ENCODE assay signal across 8 mouse cellular contexts in genomic region chr1:136343727-136344126, GRCm38 (mm10). TPM values are rescaled to one million over a fixed set of nuclear protein-coding genes. Genes with fewer than 3 reads are reported as not detected.
A peak's percentile ranks its signal among the peaks of the same experiment; 100 is the strongest.
DNase-seq lines count a peak whose midpoint lies in the region; ATAC-seq and TF ChIP-seq lines count a peak whose summit lies in the region.

No protein-coding gene starts in this region.

- no peak for DNase-seq in cerebellum, adult 2 months
- no peak for DNase-seq in cerebellum, postnatal 14 days
- peak; percentile 12 for DNase-seq in lung, postnatal 0 days (ENCODE audit: low spot score)
- DNase-seq in lung, postnatal 10 days, result no peak
- no peak for DNase-seq in liver, embryonic 13.5 days
- DNase-seq in adrenal gland, adult 2 months, result no peak
- DNase-seq in left cerebral cortex, postnatal 14 days (ENCODE audit: low spot score in 2 of 2), result no peak
- DNase-seq in natural killer cell, adult 2 months (ENCODE audit: low spot score in 2 of 2), result no peak

- peak overlapping the region; percentile 23; the same call in 1 of the 2 replicates for H3K9ac ChIP-seq in lung, postnatal 0 days (replicated peaks; ENCODE audit: low read depth)
- peak overlapping the region; percentile 97 for H3K9ac ChIP-seq in liver, embryonic 13.5 days

- H3K4me3 ChIP-seq in cerebellum, adult 2 months (replicated peaks; ENCODE audit: insufficient read depth, low read depth, low read length), result peak overlapping the region; percentile 49
- H3K4me3 ChIP-seq in lung, postnatal 0 days (ENCODE audit: low read depth, low read length), result peak overlapping the region; percentile 97
- H3K4me3 ChIP-seq in liver, embryonic 13.5 days (replicated peaks), result peak overlapping the region; percentile 93

- H3K9me3 ChIP-seq in lung, postnatal 0 days (ENCODE audit: low read length), result no peaks in the 10 kb centered on the region
- H3K9me3 ChIP-seq in liver, embryonic 13.5 days (replicated peaks), result no peaks in the 10 kb centered on the region

- no peak for TF ChIP-seq CTCF in cerebellum, adult 2 months (IDR thresholded peaks at IDR 0.05; ENCODE audit: borderline replicate concordance, insufficient read depth, low read depth, low read length)
- no peak for TF ChIP-seq CTCF in lung, postnatal 0 days (IDR thresholded peaks at IDR 0.05)

- no peak for TF ChIP-seq POLR2A in cerebellum, adult 2 months (IDR thresholded peaks at IDR 0.05; ENCODE audit: borderline replicate concordance, insufficient read depth, low read length)

- ATAC-seq in lung, postnatal 0 days, result no peak
- no peak for ATAC-seq in liver, embryonic 13.5 days (ENCODE audit: low read depth)

- peak overlapping the region; percentile 90 for H3K4me2 ChIP-seq in lung, postnatal 0 days (replicated peaks; ENCODE audit: low read depth, low read length)
- peak overlapping the region; percentile 90 for H3K4me2 ChIP-seq in liver, embryonic 13.5 days

- H3K36me3 ChIP-seq in lung, postnatal 0 days (ENCODE audit: insufficient read depth, low read length), result no peaks in the 10 kb centered on the region
- H3K36me3 ChIP-seq in liver, embryonic 13.5 days, result peaks cover 30% of the 10 kb centered on the region

- H3K4me1 ChIP-seq in cerebellum, adult 2 months (ENCODE audit: control insufficient read depth, insufficient read depth, low read length), result peaks cover 9% of the 10 kb centered on the region
- H3K4me1 ChIP-seq in lung, postnatal 0 days (ENCODE audit: insufficient read depth, low read depth, low read length), result peaks cover 12% of the 10 kb centered on the region; the same call in 1 of the 2 replicates
- peaks cover 61% of the 10 kb centered on the region for H3K4me1 ChIP-seq in liver, embryonic 13.5 days (replicated peaks)

- intact Hi-C loops in left cerebral cortex, postnatal 14 days (cut with DNase I), result loop anchor here (2.0 to 5.0 kb wide), 2 partner anchors 36 to 71 kb away; partner anchors contain the start of gene Ddx59

- no peak for TF ChIP-seq EP300 in lung, postnatal 0 days (IDR thresholded peaks at IDR 0.05)

- no peak overlapping the region for H3K27ac ChIP-seq in cerebellum, adult 2 months (ENCODE audit: insufficient read depth, low read length)
- peak overlapping the region; percentile 33; the same call in 1 of the 2 replicates for H3K27ac ChIP-seq in lung, postnatal 0 days (ENCODE audit: low read length)
- peak overlapping the region; percentile 77 for H3K27ac ChIP-seq in liver, embryonic 13.5 days

- no peaks in the 10 kb centered on the region for H3K27me3 ChIP-seq in cerebellum, adult 2 months (ENCODE audit: control insufficient read depth, insufficient read depth, low read length)
- no peaks in the 10 kb centered on the region for H3K27me3 ChIP-seq in lung, postnatal 0 days (replicated peaks; ENCODE audit: insufficient read depth, low read length)
- H3K27me3 ChIP-seq in liver, embryonic 13.5 days, result no peaks in the 10 kb centered on the region

- WGBS in cerebellum, adult 2 months, result 8% methylated on average over 7 of the region's 7 CpGs
- 14% methylated on average over 7 of the region's 7 CpGs for WGBS in lung, postnatal 0 days
- WGBS in liver, embryonic 13.5 days (ENCODE audit: insufficient replicate concordance), result 41% methylated on average over 7 of the region's 7 CpGs

RNA-seq across cellular contexts. Expression of gene Camsap2, which starts 2.2 kb away (rescaled TPM):
- 51.1 and 51.2 TPM in 2 replicates for polyA plus RNA-seq in cerebellum, adult 2 months (2012; rRNA removed)
- polyA plus RNA-seq in lung, postnatal 0 days (2015; fragmentation: Nextera tagmentation; extraction: Ambion mirVana), result 7.7 and 9.3 TPM in 2 replicates
- polyA plus RNA-seq in liver, embryonic 13.5 days (2015; fragmentation: Nextera tagmentation; extraction: Ambion mirVana), result 5.8 and 7.0 TPM in 2 replicates
- 10 to 100 TPM; 38.2 to 45.5 TPM for total RNA-seq in adrenal gland, adult 2 months (2021)
- 12.0 and 15.2 TPM in 2 replicates for polyA plus RNA-seq in adrenal gland, adult 2 months (2012; rRNA removed)
- total RNA-seq in left cerebral cortex, postnatal 14 days (2021), result 100 to 1,000 TPM; 134 to 139 TPM
